Mouse (Mus musculus) midbrain, postnatal 0 days (tissue): ENCODE results near the gene Gm36028. TPM values are rescaled to one million over a fixed set of nuclear protein-coding genes. Genes with fewer than 3 reads are reported as not detected.

Experiments
- ATAC-seq: fragments of 200-750 bp; cut with Nextera tagmentation; 2 replicates; pipeline ENCODE4 v1.8.0; 2017; ENCODE audit warnings: moderate number of reproducible peaks, mild to moderate bottlenecking, moderate TSS enrichment, moderate library complexity; ENCODE audit not compliant: low FRiP score
- DNase-seq: peaks from one replicate; pipeline ENCODE4 v3.0.0-alpha.2; 2015; ENCODE audit warnings: low spot score
- H3K27ac ChIP-seq: fragments of 300-500 bp; sonication (generic); 2 replicates; pipeline ENCODE4 v1.5.1; 2014; ENCODE audit warnings: low read depth, mild to moderate bottlenecking, low read length, mixed read lengths
- H3K27me3 ChIP-seq: fragments of 300-500 bp; sonication (generic); 2 replicates; pipeline ENCODE4 v1.6.1; 2014; ENCODE audit warnings: low read length, control low read depth, mixed read lengths; ENCODE audit not compliant: insufficient read depth
- H3K36me3 ChIP-seq: fragments of 300-500 bp; sonication (generic); 2 replicates; pipeline ENCODE4 v1.6.1; 2014; ENCODE audit warnings: low read length, control low read depth, mixed read lengths; ENCODE audit not compliant: insufficient read depth
- H3K4me1 ChIP-seq: fragments of 300-500 bp; sonication (generic); 2 replicates; pipeline ENCODE4 v1.6.1; 2014; ENCODE audit warnings: mild to moderate bottlenecking, control low read depth, antibody characterized with exemption, low read length, mixed read lengths; ENCODE audit not compliant: insufficient read depth
- H3K4me2 ChIP-seq: fragments of 300-500 bp; sonication (generic); 2 replicates; pipeline ENCODE4 v1.6.1; 2014; ENCODE audit warnings: low read depth, mild to moderate bottlenecking, low read length, mixed read lengths; ENCODE audit not compliant: poor library complexity, severe bottlenecking
- H3K4me3 ChIP-seq: fragments of 300-500 bp; sonication (generic); 2 replicates; pipeline ENCODE4 v1.5.1; 2014; ENCODE audit warnings: low read depth, mild to moderate bottlenecking, low read length, moderate library complexity
- H3K9ac ChIP-seq: fragments of 300-500 bp; sonication (generic); replicated peaks from 2 replicates; pipeline ENCODE4 v1.6.1; 2014; ENCODE audit warnings: mild to moderate bottlenecking, low read length, moderate library complexity, mixed read lengths; ENCODE audit not compliant: poor library complexity, severe bottlenecking
- H3K9me3 ChIP-seq: fragments of 300-500 bp; sonication (generic); 2 replicates; pipeline ENCODE4 v1.6.1; 2016; ENCODE audit warnings: low read length, control low read depth
- CTCF ChIP-seq: IDR thresholded peaks from 2 replicates; pipeline ENCODE4 v1.5.1; 2016; ENCODE audit warnings: antibody characterized with exemption, mild to moderate bottlenecking
- WGBS: fragments of 180-500 bp; shearing (Covaris S2); extraction: QIAGEN DNeasy Blood & Tissue Kit; methylation state at CpG from one replicate; pipeline ENCODE4 v1.1.7; 2014; 5-methylcytosine and 5-hydroxymethylcytosine counted together
- polyA plus RNA-seq: library from polyadenylated mRNA; unstranded; fragments of >200 nt; fragmentation: Nextera tagmentation; extraction: Ambion mirVana; gene quantifications from 2 replicates; pipeline ENCODE4 v1.2.1, GENCODE M21; 2015
- total RNA-seq: library from RNA; depleted of rRNA; stranded (reverse); fragments of >200 nt; gene quantifications from 2 replicates; pipeline ENCODE4 v1.2.3, GENCODE M21; 2014

Gm36028 gene
- total and polyA plus RNA-seq, 2 experiments from 2014 or later, result 0.19 TPM; not detected in 1

DNA sequence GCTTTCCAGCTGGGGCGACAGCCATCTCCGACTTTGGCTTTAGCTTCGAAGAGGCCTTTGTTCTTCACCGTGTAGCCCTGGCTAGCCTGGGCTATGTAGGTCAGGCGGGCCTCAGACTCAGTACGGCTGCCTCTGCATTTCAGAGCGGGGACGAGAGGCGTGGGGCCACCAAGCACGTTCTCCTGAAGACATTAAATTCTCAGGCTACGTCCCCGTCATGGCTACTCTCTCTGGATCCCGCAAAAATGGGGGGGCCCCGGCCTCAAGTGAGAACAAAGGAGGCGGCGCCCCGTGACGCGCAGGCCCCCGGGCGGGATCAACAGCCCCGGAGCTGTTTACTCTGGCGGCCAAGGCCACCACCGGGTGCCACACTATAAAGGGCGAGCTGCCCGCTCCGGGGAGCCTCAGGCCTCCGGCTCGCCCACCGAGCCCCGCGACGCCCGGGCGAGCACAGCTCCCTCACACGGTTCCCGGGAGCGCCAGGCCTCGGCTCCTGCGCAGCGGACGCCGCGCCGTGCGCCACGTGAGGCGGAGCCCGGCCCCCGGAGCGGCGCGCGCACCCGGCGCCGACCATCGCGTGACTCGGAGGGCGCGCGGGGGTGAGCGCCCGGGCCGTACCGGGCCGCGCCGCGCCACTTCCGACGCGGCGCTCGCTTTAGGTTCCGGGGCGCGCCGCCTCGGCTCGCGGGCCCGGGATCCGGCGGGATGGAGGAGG lies 7.0 kb upstream of the Gm36028 start, which contains the start of gene Lrrc58:
Lrrc58 (plus strand) TSS at position 599 of the 715 bp plus-strand sequence.
- no peaks in the 10 kb centered on the region for H3K9me3 ChIP-seq

DNA sequence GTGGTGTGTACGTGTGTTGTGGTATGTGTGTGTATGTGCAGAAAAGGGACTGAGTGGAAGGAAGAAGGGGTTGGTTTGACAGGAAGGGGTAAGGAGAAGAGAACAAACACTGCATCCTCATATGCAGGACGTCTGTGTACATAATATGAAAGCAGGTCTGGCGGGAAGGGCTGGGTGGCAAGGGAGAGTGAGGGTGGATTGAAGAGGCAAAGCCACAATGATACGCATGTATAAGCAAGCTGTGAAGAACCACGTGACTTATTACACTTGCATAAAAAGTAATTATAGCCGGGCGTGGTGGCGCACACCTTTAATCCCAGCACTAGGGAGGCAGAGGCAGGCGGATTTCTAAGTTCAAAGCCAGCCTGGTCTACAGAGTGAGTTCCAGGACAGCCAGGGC lies 4.9 kb upstream of the Gm36028 start:
- Histone ChIP-seq H3K27ac (no peak overlapping the region), H3K4me1 (peaks cover 9% of the 10 kb centered on the region), H3K27me3 (no peaks in the 10 kb centered on the region), H3K9ac (no peak overlapping the region), H3K9me3 (no peaks in the 10 kb centered on the region), H3K36me3 (no peaks in the 10 kb centered on the region), H3K4me3 (no peak overlapping the region), H3K4me2 (no peak overlapping the region)
- TF ChIP-seq CTCF, result no peak
- DNase-seq, result no peak
- WGBS, result 88% methylated on average over 9 of the region's 9 CpGs
- no peak for ATAC-seq

More for the DNA sequence above, 7.0 kb upstream of the Gm36028 start, which contains the start of gene Lrrc58:
- peaks cover 17% of the 10 kb centered on the region for H3K4me1 ChIP-seq
- H3K36me3 ChIP-seq, result no peaks in the 10 kb centered on the region
- no peaks in the 10 kb centered on the region for H3K27me3 ChIP-seq
- peak within 1 kb of the TSS; percentile 69 for H3K4me2 ChIP-seq
- peak; percentile 96 for ATAC-seq
- H3K4me3 ChIP-seq, result peak within 1 kb of the TSS; percentile 73
- TF ChIP-seq CTCF, result no peak
- peak within 1 kb of the TSS; percentile 98 for H3K9ac ChIP-seq
- DNase-seq, result peak; percentile 88
- WGBS, result under 1% methylated on average over 82 of the region's 86 CpGs
- peak within 1 kb of the TSS; percentile 99 for H3K27ac ChIP-seq

DNA sequence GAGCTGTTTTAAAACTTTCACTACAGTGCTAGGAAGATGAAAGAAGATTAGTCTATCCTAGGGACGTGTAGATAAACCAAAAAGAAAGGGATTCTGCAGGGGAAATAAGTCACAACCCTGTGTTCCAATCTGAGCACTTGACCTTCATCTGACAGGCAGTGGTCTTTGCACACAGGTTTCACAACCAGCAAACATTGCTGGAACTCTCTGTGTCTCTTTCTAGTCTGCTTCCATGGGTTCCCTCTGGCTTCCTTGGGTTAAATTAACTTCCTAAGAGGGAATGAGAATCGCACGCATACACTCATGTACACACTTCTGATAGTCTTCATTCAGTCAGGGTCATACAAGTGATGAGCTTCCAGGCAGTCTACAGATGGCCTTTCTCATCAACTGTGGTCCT lies 2.9 kb upstream of the Gm36028 start:
- Histone ChIP-seq H3K36me3 (no peaks in the 10 kb centered on the region), H3K9ac (no peak overlapping the region), H3K4me3 (no peak overlapping the region), H3K27me3 (no peaks in the 10 kb centered on the region), H3K9me3 (no peaks in the 10 kb centered on the region), H3K27ac (no peak overlapping the region), H3K4me2 (no peak overlapping the region), H3K4me1 (no peaks in the 10 kb centered on the region)
- no peak for DNase-seq
- no peak for TF ChIP-seq CTCF
- ATAC-seq, result no peak
- 80% methylated on average over 3 of the region's 3 CpGs for WGBS

DNA sequence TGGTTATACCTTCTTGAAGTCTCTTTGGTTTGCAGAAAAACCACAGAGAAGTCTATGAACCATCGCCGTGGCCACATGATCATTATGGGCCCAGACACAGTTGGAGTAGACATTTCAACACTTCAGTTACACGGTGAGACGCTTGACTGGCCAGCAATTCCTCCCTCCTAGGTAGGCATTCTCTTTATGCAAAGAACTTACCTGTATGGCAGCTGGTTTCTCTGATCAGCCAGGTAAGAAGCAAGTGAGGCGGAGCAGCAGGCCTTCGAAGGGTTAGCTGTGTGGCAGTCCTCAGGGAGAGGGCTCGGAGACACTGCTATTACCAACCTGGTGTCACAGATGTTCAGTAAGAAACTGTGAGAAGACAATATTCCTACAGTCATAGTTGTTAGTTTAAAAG lies 733 bp downstream of the Gm36028 start:
- no peaks in the 10 kb centered on the region for H3K36me3 ChIP-seq
- no peak for TF ChIP-seq CTCF

DNA sequence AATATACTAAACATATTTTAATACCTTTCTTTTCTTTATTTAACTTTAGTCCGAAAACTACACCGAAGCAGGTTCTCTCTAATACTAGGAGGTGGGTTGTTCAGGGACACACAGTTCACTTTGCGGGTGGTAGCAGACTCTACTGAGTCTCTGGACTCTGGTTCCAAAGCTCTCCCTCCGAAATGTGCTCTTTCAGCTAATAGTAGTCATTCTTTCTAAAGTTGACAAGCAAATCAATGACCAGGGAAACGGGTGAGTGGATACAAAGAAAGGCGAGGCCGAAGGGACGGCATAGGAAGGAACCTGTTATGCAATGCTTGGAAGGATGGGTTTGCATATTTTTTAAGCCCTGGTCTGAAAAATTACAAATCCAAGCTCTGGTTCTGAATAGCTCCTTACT lies 3.5 kb downstream of the Gm36028 start:
- Histone ChIP-seq H3K4me1 (no peaks in the 10 kb centered on the region), H3K27ac (no peak overlapping the region), H3K4me2 (no peak overlapping the region), H3K4me3 (no peak overlapping the region), H3K9me3 (no peaks in the 10 kb centered on the region), H3K27me3 (no peaks in the 10 kb centered on the region), H3K36me3 (no peaks in the 10 kb centered on the region), H3K9ac (no peak overlapping the region)
- DNase-seq (no peak), ATAC-seq (no peak)
- WGBS, result 63% methylated on average over 8 of the region's 8 CpGs
- no peak for TF ChIP-seq CTCF

More for the DNA sequence above, 733 bp downstream of the Gm36028 start:
- H3K27me3 ChIP-seq, result no peaks in the 10 kb centered on the region
- no peak for ATAC-seq
- no peak overlapping the region for H3K9ac ChIP-seq
- 87% methylated on average over 7 of the region's 7 CpGs for WGBS
- H3K4me2 ChIP-seq, result no peak overlapping the region
- no peaks in the 10 kb centered on the region for H3K9me3 ChIP-seq
- H3K27ac ChIP-seq, result no peak overlapping the region
- H3K4me1 ChIP-seq, result no peaks in the 10 kb centered on the region
- H3K4me3 ChIP-seq, result no peak overlapping the region
- no peak for DNase-seq

DNA sequence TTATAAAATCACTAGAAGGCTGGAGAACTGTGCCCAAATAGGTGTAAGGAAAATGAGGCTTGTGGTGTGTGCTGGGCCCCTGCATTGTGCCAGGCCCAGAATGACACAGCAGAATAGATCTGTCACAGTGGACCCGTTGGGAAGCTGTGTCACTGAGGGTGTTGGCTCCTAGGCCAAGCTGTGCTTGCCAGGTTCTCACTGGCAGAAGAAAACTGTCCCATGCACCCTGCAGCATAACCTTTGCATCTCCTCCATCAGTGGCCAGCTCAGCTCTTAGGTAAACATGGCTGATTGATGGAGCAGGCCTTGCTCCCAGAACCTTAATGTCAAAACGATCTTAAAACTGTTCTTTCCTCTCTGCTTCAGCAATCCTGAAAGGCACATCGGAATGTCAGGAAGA lies 4.6 kb downstream of the Gm36028 start:
- Histone ChIP-seq H3K9me3 (no peaks in the 10 kb centered on the region), H3K27ac (no peak overlapping the region), H3K4me1 (no peaks in the 10 kb centered on the region), H3K9ac (no peak overlapping the region), H3K27me3 (no peaks in the 10 kb centered on the region), H3K4me2 (no peak overlapping the region), H3K36me3 (no peaks in the 10 kb centered on the region), H3K4me3 (no peak overlapping the region)
- TF ChIP-seq CTCF, result no peak
- ATAC-seq (no peak), DNase-seq (no peak)
- 64% methylated on average over 3 of the region's 3 CpGs for WGBS
